Mouse (Mus musculus): ENCODE data around the gene Olfr56. TPM values are rescaled to one million over a fixed set of nuclear protein-coding genes. Genes with fewer than 3 reads are reported as not detected.
"Not testable (repeated sequence)": the region's sequence is repeated elsewhere in the genome, so short reads cannot be mapped to it uniquely, and the experiment has no call there.

Gene Olfr56
- not detected for total RNA-seq (2021)
- long read RNA-seq: 0 reads

DNA sequence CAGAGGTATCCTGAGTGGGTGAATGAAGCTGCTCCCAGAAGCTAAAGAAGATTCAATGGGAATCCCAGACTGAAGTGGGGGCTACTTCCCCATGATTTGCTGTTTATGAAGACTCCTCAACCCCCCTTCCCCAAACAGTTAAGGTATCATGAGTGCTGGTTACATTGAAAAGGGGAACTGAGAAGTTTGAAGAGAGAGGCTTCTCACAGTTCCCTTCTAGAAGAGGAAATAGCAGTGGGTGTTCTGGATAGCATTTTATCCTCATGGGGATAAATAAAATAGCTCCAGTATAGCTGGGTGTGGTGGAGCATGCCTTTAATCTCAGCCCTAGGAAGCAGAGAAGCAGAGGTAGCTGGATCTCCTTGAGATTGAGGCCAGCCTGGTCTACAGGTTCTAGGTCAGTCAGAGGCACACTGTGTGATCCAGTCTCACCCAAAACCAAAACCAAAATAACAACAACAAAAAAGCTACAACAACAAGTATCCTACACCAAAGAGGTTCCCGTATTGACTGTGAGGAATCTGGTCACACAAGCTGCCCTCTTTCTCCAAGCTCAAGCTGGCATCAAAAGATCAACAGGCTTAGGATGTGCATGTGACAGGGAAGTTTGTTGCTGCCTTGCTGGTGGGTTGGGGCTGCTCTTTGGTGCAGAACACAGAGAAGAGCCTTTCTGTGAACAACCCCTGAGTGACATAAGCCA is at the start of gene Olfr56:
Gene Olfr56 (plus strand): TSS at position 650 of the 700 bp plus-strand sequence.
- DNase-seq (ENCODE audit: low spot score in 2 of 2): not testable (repeated sequence)

DNA sequence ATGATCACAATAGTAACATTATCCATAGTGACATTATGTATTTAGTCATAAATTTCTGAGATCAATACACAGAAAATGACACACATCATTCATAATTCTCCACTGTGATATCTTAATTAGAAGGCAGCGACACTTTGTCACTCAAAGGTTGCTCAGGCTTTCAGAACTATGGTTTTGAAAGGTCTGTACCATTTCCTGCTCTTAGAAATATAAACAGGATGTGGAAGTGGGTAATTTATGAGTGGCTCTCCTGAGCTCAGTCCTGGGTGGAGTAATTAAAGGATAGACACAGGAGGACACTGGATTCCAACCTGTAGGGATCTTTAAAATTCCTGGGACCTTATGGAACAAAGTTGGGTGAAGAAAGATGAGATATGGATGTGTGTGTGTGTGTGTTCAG is 45.3 kb upstream of the Olfr56 start:
- not testable (repeated sequence) for DNase-seq (ENCODE audit: low spot score in 2 of 2)

DNA sequence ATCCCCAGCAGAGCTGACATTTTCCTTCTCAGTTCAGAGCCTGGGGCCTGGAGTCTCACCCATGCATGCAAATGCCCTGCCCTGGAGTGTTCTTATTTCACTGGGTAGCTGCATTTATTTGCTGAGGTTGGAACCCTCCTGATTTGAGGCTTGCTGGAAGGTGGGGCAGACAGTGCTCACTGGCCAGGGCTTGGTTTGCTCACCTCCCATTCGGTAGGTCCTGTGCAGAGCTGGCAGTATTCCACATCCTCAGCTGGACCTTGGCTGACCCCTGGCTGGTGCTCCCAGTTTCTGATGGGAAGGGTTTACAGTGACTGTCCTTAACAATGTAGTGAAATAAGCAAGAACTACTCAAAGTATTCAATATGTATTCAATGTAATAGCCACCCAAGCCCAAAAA is 44.8 kb upstream of the Olfr56 start:
- DNase-seq (ENCODE audit: low spot score in 2 of 2): not testable (repeated sequence)

DNA sequence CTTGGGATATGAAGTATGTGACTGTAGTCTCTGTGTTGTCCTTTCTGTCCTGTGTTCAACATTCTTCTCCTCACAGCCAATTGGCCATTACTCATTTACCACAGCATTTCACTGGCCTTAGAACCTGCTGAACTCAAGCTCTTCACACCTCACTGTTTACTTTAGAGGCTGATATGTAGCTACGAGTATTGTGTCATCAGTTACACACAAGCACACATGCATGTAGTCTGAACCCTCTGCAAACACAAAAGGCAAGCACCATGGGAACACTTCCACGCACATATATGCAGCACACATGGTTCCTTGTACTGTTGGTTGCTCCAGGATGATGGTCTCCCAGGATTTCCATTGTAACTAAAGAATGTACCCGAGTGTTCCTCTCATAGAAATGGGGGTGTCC is 43.4 kb upstream of the Olfr56 start:
- DNase-seq (ENCODE audit: low spot score in 2 of 2): not testable (repeated sequence)

DNA sequence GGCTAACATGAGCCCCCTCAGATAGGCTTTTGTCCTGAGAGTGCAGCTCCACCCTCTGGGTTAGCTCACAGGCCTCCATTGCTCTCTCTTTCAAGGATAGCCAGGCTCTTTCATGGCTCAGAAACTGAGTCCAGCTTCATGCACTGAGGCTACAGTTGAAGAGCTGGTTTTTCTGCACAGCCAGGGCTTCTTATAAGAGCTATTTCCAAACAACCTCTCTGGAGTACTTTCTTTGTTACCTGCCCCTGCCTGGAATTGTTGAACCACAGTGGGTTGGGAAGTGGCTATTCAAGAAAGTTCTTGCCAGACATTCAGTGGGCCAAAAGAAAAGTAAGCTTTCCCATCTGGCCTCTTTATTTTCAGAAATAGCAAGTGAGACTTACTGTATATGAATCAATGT is 39.4 kb upstream of the Olfr56 start:
- DNase-seq (ENCODE audit: low spot score in 2 of 2): not testable (repeated sequence)

DNA sequence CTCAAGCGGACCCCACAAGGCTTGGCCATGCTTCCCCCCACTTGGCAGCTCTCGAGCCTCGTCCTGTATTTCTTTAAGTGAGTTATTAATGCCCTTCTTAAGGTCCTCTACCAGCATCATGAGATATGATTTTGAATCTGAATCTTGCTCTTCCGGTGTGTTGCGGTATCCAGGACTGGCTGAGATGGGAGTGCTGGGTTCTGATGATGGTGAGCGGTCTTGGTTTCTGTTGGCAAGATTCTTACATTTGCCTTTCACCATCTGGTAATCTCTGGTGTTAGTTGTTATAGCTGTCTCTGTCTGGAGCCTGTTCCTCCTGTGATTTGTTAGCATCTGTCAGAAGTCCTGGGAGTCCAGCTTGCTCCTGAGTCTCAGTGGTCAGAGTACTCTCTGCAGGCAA is 32.6 kb upstream of the Olfr56 start, which contains the start of gene Psme2b:
Gene Psme2b (minus strand): TSS at position 101 of the 400 bp plus-strand sequence.
- DNase-seq (ENCODE audit: low spot score in 2 of 2): not testable (repeated sequence)

DNA sequence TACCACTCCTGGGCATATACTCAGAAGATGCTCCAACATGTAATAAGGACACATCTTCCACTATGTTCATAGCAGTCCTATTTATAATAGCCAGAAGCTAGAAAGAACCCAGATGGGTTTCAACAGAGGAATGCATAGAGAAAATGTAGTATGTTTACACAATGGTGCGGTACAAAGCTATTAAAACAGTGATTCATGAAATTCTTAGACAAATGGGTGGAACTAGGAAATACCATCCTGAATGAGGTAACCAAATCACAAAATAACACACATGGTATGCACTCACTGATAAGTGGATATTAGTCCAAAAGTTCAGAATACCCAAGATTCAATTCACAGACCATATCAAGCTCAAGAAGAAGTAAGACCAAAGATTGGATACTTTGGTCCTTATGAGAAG is 4.0 kb upstream of the Olfr56 start:
- not testable (repeated sequence) for DNase-seq (ENCODE audit: low spot score in 2 of 2)

DNA sequence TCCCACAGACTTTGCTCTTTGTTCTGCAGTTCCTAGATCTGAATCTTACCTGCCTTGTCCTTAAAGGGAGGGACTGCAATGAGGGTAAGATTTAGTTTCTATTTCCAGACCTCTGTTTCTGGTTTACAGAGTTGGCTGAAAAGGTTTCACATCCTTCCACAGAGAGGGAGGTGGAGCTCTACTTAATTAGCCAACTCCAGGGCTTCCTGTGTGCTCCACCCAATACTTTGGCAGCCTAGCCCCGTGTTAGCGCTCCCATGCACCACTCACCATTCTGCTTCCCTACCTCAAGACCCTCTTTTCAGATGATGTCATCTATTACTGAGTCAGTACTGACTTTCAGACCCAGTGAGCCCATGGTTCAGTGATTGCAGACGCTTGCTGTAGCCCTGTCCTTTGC is 562 bp downstream of the Olfr56 start, which contains the start of gene 9930111J21Rik1:
Gene 9930111J21Rik1 (minus strand): TSS at position 148 of the 400 bp plus-strand sequence.
- not testable (repeated sequence) for DNase-seq (ENCODE audit: low spot score in 2 of 2)

DNA sequence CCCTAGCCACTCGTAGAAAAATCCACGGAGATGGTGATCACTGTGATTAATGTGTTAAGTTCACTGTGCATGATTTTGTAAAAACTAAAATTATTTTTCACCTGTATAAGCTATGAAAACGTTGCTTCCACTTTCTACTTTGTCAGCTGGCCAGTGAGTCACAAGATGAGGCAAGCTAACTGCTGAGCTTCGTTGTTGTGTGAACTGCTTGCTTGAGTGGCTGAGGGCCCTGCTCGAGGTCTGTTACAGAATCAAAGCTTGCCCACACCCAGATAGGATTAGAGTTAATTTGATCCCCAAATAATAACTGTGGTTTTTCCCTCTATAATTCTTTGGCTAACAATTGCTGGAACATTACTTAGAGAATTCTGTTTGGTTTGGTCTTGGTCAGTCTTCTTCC is 1.4 kb downstream of the Olfr56 start:
- DNase-seq (ENCODE audit: low spot score in 2 of 2): not testable (repeated sequence)

DNA sequence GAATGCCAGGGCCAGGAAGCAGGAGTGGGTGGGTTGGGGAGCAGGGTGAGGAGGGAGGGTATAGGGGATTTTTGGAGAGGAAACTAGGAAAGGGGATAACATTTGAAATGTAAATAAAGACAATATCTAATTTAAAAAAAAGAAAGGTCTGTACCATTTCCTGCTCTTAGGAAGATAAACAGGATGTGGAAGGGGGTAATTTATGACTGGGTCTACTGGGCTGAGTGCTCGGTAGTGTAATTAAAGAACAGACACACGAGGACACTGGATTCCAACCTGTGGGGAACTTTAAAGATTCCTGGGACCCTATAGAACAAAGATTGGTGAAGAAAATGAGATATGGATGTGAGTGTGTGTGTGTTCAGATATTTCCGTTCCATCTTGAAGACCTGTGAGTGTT is 4.2 kb downstream of the Olfr56 start:
- not testable (repeated sequence) for DNase-seq (ENCODE audit: low spot score in 2 of 2)

DNA sequence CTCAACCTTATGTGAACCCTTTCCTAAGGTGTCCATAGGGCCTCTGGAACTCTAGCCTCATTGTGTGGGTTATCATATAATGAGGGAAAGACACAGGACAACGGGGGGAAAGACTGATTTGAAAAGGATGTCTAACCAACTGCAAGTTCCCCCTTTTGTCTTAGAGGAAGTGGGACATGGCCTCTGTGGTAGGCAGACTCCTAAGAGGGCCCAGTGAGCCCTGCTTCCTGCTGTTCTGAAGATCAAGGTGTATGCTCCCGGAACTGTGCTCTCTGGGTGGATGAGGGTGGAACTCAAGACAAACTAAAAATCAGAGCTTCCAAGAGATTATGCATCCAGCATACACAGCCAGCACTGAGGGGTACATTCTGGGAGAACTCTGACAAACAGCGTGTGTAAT is 9.5 kb downstream of the Olfr56 start:
- DNase-seq (ENCODE audit: low spot score in 2 of 2): not testable (repeated sequence)

DNA sequence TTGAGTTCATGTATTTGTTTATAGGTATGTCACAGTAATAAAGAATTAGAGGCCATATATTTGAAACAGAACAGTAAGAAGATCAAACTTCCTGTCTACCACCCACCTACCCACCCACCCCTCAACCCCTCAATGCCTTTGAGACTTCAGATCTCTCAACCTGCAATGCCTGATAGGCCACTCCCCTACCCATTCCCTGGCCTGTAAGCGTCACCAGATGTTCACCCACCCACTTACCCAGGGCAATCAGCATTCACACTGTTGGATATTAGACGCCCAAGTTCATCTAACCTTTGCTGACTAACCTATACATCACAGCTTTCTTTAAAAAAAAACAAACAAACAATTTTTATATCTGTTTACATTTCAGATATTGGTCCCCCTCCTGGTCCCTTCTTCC is 11.3 kb downstream of the Olfr56 start:
- DNase-seq (ENCODE audit: low spot score in 2 of 2): not testable (repeated sequence)

DNA sequence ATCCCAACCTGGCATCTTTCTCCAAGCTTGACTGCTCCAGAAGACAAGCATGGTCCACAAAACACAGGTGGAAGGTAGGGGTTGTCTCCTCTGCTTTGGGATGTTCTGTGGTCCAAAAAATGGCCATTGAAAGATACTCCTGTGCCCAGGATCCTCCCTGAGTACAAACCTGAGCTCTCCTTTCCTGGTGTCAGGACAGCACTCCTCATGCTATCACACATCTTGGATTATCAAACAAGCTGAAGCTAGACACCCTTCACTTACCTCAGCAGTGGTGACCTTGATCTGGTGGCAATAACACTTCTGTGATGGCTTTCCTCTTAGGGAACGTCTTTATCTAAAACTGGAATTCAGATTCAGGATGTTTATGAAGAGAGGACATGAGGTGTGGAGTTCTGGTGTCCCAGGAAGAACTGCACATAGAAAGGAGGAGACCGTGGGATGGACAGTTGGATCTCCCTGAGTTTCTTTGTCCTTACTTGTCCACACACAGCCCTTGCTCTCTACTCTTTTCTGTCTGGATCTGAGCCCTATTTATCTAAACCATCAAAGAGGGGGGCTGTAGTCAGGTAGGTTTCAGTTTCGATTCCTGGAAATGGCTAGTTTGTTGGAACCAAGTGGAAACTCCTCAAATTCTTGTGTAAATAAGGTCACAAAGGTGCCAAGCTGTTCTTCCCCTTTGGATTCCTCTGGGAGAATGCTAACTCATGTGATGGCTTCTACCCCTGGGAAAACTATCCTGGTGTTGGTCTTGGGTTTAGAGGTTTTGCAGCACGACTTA is 13.2 kb downstream of the Olfr56 start, which contains the start of gene Gm12185:
Gene Gm12185 (minus strand): TSS at position 487 of the 781 bp plus-strand sequence.
- DNase-seq (ENCODE audit: low spot score in 2 of 2): not testable (repeated sequence)

DNA sequence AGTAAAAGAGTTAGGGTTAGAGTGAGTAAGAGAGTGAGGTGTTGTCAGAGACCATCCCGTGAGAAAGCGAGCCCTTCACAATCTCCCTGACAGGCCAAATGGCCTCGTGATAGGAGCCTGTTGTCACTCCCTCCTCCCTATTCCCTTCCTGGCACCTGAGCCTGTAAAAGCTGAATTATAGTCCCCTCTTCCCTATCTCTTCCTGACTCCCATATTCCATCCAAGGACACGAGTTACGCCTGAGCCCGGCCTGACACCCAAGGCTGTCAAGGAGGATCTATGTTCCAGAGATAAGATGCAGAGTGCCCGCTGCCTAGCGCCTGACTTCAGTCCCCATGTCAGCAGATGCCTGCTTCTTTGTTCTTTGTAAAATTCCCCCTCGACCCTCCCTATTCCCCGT is 14.6 kb downstream of the Olfr56 start:
- DNase-seq (ENCODE audit: low spot score in 2 of 2): not testable (repeated sequence)

DNA sequence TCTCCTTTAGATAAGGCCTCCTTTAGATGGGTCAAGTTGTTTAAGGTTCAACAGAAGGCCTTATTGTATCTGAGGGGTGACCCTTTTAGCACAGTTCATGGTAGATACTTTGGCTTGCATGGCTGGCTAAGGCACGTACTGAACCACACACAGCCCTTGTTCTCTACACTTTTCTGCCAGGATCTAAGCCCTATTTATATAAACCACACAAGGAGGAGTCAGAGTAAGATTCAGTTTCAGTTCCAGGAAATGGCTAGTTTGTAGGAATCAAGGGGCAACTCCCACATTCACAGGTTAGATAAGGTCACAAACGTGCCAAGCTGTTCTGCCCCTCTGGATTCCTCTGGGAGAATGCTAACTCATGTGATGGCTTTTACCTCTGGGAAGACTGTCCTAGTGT is 15.3 kb downstream of the Olfr56 start, which contains the start of gene Tgtp1:
Gene Tgtp1 (minus strand): TSS at position 155 of the 400 bp plus-strand sequence.
- not testable (repeated sequence) for DNase-seq (ENCODE audit: low spot score in 2 of 2)

DNA sequence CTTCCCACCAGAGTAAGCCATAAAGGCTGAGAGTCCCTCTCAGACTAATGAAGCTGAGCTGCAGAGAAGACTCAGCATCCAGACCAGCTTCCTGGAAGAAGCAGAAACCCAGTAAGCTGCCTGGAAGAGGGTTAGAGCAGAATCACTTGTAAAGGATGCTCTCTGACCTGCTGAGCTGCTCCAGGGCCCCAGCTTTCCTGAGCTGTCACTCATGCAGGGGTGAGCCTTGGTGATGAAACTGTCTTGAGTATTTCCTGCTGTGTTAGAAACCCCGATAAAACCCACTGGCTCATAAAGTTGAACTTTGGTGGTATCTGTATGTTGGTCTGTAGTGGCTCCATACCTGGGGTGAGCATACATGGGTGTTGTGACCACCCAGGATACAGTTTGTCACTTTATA is 21.7 kb downstream of the Olfr56 start:
- DNase-seq (ENCODE audit: low spot score in 2 of 2): not testable (repeated sequence)

DNA sequence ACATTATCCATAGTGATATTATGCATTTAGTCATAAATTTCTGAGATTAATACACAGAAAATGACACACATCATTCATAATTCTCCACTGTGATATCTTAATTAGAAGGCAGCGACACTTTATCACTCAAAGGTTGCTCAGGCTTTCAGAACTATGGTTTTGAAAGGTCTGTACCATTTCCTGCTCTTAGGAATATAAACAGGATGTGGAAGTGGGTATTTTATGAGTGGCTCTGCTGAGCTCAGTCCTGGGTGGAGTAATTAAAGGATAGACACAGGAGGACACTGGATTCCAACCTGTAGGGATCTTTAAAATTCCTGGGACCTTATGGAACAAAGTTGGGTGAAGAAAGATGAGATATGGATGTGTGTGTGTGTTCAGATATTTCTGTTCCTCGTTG is 27.6 kb downstream of the Olfr56 start:
- not testable (repeated sequence) for DNase-seq (ENCODE audit: low spot score in 2 of 2)

DNA sequence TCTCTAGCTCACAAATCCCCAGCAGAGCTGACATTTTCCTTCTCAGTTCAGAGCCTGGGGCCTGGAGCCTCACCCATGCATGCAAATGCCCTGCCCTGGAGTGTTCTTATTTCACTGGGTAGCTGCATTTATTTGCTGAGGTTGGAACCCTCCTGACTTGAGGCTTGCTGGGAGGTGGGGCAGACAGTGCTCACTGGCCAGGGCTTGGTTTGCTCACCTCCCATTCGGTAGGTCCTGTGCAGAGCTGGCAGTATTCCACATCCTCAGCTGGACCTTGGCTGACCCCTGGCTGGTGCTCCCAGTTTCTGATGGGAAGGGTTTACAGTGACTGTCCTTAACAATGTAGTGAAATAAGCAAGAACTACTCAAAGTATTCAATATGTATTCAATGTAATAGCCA is 28.1 kb downstream of the Olfr56 start:
- DNase-seq (ENCODE audit: low spot score in 2 of 2): not testable (repeated sequence)

DNA sequence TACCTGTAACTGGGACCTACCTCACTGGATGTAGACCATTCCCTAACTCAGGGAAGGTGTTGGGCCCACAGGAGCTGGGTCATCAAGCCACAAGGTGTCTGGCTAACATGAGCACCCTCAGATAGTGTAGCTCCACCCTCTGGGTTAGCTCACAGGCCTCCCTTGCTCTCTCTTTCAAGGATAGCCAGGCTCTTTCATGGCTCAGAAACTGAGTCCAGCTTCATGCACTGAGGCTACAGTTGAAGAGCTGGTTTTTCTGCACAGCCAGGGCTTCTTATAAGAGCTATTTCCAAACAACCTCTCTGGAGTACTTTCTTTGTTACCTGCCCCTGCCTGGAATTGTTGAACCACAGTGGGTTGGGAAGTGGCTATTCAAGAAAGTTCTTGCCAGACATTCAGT is 33.4 kb downstream of the Olfr56 start:
- DNase-seq (ENCODE audit: low spot score in 2 of 2): not testable (repeated sequence)

DNA sequence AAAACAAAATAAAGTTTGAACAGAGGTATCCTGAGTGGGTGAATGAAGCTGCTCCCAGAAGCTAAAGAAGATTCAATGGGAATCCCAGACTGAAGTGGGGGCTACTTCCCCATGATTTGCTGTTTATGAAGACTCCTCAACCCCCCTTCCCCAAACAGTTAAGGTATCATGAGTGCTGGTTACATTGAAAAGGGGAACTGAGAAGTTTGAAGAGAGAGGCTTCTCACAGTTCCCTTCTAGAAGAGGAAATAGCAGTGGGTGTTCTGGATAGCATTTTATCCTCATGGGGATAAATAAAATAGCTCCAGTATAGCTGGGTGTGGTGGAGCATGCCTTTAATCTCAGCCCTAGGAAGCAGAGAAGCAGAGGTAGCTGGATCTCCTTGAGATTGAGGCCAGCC is 71.4 kb downstream of the Olfr56 start:
- not testable (repeated sequence) for DNase-seq (ENCODE audit: low spot score in 2 of 2)

DNA sequence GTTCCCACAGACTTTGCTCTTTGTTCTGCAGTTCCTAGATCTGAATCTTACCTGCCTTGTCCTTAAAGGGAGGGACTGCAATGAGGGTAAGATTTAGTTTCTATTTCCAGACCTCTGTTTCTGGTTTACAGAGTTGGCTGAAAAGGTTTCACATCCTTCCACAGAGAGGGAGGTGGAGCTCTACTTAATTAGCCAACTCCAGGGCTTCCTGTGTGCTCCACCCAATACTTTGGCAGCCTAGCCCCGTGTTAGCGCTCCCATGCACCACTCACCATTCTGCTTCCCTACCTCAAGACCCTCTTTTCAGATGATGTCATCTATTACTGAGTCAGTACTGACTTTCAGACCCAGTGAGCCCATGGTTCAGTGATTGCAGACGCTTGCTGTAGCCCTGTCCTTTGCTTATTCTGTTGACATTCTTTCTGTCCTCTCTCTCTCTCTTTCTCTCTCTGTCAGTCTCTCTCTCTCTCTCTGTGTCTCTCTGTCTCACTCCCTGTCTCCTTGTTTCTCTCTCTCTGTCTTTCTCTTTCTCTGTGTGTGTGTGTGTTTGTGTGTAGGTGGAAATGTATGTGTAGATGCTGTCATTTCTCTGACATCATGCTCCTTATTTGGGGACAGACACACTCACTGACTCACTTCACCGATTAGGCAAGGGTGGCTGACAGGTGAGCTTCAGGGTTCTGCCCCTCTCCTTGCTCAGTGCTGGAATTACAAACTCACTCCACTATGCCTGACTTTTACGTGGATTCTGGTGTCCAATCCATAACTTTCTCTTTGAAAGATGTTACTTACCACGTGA is 72.6 kb downstream of the Olfr56 start, which contains the start of gene 9930111J21Rik2:
Gene 9930111J21Rik2 (minus strand): TSS at position 150 of the 799 bp plus-strand sequence.
- not testable (repeated sequence) for DNase-seq (ENCODE audit: low spot score in 2 of 2)

Data from layer of hippocampus, adult 18-20 months (tissue).